Mouse (Mus musculus) liver, adult 2 months (tissue): ENCODE results near the gene Polk.

Experiments
- CTCF ChIP-seq: fragments of 200-500 bp; IDR thresholded peaks from 2 replicates; pipeline ENCODE4 v1.5.1; 2011; ENCODE audit warnings: low read depth, low read length, control low read depth
- POLR2A ChIP-seq: fragments of 200-500 bp; IDR thresholded peaks from 2 replicates; pipeline ENCODE4 v1.6.1; 2011; ENCODE audit warnings: low read length, control low read depth; ENCODE audit not compliant: insufficient read depth; ENCODE audit errors: extremely low read depth

GRCm38 (mm10) chr13:96547250-96547649 lies 4.9 kb upstream of the Polk start:
- TF ChIP-seq CTCF: no peak
- no peak for TF ChIP-seq POLR2A
